Mouse (Mus musculus) ES-CJ7 (cell line): ENCODE measurements at regions not wholly inside any gene's neighbourhood (a gene's known extent, or its start where the extent isn't known, plus 50 kb on each side); places are given as distances from the start of the nearest gene placed in this dataset.

Experiments
- DNase-seq: peaks from one replicate; pipeline ENCODE4 v3.0.0; 2011; ENCODE audit warnings: low read depth, low spot score

- no peak for DNase-seq
Observed at GRCm38 (mm10) chr10:101117158-101117557, 526.9 kb downstream of the 1700017N19Rik start.

- DNase-seq, result no peak
Observed at GRCm38 (mm10) chr10:101120209-101120608, 529.9 kb downstream of the 1700017N19Rik start.

GRCm38 (mm10) chr10:101167085-101167484 lies 514.2 kb upstream of the Mgat4c start:
- peak; percentile 57 for DNase-seq

GRCm38 (mm10) chr10:101171826-101172225 lies 509.5 kb upstream of the Mgat4c start:
- DNase-seq, result no peak

- DNase-seq, result no peak
Observed at GRCm38 (mm10) chr10:101189233-101189632, 492.1 kb upstream of the Mgat4c start.
